Mouse (Mus musculus): Measurements from ENCODE around the gene Zdhhc22. TPM values are rescaled to one million over a fixed set of nuclear protein-coding genes. Genes with fewer than 3 reads are reported as not detected.

Zdhhc22 gene
- polyA plus RNA-seq (2012; rRNA removed): not detected in 2 replicates

GRCm38 (mm10) chr12:86989890-86990754, at the start of gene Zdhhc22:
Gene Zdhhc22 (minus strand): TSS chr12:86990430.
- no peak for DNase-seq (ENCODE audit: low read depth)

GRCm38 (mm10) chr12:87036631-87037030, 46.4 kb upstream of the Zdhhc22 start:
- DNase-seq (ENCODE audit: low read depth): no peak

DNA sequence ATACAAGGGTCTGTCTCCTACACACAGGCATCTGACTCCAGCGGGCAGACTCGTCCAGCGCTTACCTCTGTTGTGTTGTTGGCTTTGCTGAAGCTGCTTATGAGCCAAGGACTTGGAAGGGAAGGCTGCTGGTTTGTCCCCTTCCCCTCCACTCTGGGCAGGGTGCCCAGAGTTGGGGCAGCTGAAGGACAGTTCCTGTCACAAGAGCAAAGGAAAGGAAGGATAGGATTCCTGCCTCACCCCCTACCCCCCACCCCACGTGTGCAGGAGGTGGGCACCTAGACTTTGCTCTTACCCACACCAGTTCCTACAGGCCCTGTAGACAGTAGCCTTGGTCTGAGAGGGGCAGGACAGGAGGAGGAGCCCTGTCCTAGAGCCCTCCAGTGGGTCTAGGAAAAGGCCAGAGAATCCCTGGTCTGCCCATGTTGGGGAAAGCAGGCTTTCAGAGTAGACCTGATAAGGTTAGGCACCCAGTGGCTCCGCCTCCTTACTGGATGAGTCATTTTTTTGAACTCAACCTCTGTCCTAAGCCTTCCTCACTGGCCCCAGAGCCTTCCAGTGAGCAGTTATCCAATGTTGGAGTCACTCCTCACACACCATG, 41.0 kb upstream of the Zdhhc22 start:
- no peak for DNase-seq (ENCODE audit: low read depth)

GRCm38 (mm10) chr12:87029251-87029976, 39.2 kb upstream of the Zdhhc22 start:
- no peak for DNase-seq (ENCODE audit: low read depth)

DNA sequence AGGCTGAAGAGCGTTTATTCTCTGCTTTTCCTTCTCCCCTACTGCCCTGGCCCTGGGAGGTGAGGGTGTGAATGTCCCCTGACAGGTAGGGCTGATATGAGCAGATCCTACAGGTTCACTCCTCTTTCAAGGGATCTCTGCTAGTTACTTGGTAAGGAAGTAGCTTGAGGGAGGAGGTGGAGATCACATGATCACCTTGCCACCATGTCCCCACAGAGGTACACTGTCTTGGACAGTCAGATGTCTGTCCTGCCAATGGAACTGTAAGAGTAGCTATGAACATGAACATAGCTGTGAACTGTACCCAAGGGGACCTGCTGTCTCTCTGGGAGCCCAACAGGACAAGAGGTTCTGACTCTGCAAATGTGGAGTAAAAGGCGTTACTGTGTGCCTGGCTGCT, 37.8 kb upstream of the Zdhhc22 start:
- DNase-seq (ENCODE audit: low read depth): no peak

DNA sequence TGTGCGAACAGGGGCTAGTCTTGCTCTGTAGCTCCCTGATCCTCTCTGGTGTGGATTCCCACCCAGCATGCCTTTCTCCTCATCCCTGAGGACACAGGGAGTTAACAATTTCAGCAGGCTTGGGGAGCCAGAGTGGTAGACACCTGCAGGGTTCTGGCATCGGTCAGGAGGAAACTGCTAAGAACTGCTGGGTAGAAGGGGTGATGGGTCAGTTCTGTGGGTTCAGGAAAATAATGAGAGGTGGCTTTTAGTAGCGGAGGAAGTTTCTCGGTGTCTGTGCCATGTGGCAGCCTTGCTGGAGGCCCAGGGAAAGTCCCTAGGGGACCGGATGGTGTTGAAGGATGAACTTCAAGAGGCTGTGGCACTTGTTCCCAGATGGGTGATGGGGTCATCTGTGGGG, 37.2 kb upstream of the Zdhhc22 start:
- DNase-seq (ENCODE audit: low read depth): no peak

GRCm38 (mm10) chr12:87026871-87027240, 36.6 kb upstream of the Zdhhc22 start:
- DNase-seq (ENCODE audit: low read depth): no peak

DNA sequence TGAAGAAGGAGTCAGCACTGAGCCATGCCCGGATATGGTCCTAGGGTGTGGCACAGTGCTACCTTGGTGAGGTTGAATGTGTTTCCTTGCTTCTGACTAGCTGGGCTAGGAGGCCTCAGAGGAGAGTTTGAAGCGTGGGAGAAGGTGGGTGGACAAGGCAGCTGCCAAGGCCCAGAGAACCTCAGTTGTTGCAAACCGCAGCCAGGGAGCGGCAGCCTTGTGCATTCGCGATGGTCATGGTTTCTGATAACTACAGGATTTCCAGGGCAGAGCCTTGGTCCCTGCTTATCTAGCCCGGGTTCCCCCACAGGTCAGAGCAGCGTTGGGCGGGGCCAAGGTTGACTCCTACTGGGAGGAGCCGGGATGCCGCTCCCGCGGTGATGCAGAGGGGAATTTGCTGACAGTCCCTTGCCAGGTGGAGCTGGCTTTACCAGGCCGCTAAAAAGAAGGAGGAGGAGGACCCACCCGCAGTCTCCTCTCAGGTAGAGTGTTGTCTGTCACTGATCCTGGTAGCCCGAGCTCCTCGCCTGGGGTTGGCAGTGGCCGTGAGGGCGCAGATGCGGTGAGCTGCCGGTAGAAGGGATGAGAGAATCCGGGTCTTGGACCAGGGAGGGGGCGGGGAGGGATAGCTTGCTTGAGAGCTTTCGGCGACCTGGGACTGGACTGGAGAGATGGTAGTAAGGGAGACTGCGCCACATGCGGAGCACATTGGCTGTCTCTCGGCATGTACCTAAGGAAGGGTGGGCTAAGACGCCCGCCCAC, 36.1 kb upstream of the Zdhhc22 start:
- no peak for DNase-seq (ENCODE audit: low read depth)

DNA sequence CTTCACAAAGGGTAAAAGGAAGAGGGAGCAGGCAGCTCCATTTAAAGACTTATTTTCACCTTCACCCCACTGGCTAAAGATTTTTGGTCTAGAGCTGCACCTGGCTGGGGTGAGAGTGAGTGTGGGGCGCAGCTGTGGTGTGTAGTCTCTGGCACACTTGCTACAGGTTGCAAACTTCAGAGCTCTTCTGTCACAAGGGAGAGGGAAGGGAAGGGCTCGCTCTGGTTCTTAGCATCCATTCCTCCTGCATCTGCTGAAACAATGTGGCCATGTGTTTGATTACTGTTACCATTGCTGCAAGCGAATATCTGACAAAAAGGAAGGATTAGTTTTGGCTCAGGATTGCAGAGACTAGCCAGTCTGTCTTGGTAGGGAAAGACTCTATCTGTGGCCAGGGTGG, 33.2 kb upstream of the Zdhhc22 start:
- DNase-seq (ENCODE audit: low read depth): no peak

DNA sequence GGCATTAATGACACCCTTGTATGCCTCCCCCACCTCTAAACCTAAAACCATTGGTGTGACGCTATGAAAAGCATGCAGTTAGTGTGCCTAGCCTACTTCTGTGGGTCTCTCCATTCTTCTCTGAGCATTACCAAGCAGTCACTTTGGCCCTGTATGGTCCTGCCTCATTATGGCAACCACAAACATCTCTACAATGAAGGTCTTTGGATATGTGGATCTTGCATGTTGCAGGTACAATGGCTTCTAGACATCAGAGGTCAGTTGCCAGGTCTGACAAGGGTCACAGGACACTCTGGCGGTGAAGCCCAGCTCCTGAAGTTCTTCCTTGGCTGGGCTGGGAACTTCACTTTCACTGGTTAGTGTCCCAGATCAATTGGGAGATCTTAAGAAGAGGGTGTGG, 31.8 kb upstream of the Zdhhc22 start:
- DNase-seq (ENCODE audit: low read depth): no peak

GRCm38 (mm10) chr12:87021040-87021439, 30.8 kb upstream of the Zdhhc22 start, which contains the start of gene Tmem63c:
Gene Tmem63c (plus strand): TSS chr12:87021340.
- DNase-seq (ENCODE audit: low read depth): no peak

- no peak for DNase-seq (ENCODE audit: low read depth)
These were observed 28.5 kb upstream of the Zdhhc22 start for GRCm38 (mm10) chr12:87018756-87019155.

DNA sequence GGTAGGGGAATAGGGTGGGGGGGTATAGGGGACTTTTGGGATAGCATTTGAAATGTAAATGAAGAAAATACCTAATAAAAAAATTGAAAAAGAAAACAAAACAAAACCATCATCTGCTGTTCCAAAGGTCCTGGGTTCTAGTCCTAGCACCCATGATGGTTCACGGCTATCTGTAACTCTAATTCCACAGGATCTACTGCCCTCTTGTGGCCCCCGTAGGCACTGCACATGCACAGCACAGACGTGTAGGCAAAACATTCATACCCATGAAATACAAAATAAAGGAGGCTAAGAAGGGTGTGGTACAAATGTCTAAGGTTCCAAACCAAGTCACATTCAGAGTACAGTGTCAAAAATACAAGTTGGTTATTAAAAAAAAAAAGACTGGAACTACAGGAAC, 26.8 kb upstream of the Zdhhc22 start:
- DNase-seq (ENCODE audit: low read depth): no peak

GRCm38 (mm10) chr12:87004596-87004995, 14.4 kb upstream of the Zdhhc22 start:
- DNase-seq (ENCODE audit: low read depth): no peak

GRCm38 (mm10) chr12:87003606-87004005, 13.4 kb upstream of the Zdhhc22 start:
- DNase-seq (ENCODE audit: low read depth): no peak

DNA sequence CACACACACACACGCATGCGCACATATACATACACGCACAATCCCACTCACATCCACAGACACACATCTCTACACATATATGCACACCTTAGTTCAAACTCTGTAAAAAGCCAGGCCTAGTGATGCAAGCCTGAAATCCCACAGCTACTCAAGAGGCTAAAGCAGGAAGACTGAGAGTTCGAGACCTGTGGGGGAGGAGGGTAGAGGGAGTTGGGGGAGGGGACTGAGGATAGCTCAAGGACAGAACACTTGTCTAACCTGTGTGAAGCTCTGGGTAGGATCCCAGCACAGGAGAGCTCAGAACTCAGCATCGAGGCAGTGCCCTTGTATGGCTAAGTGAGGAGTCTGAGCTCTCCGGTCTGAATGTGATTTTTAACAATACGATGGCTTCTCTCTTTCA, 12.6 kb upstream of the Zdhhc22 start:
- DNase-seq (ENCODE audit: low read depth): no peak

- DNase-seq (ENCODE audit: low read depth): no peak
These were observed 12.0 kb upstream of the Zdhhc22 start for GRCm38 (mm10) chr12:87002209-87002608.

- DNase-seq (ENCODE audit: low read depth): no peak
These were observed 10.6 kb upstream of the Zdhhc22 start for GRCm38 (mm10) chr12:87000840-87001176.

DNA sequence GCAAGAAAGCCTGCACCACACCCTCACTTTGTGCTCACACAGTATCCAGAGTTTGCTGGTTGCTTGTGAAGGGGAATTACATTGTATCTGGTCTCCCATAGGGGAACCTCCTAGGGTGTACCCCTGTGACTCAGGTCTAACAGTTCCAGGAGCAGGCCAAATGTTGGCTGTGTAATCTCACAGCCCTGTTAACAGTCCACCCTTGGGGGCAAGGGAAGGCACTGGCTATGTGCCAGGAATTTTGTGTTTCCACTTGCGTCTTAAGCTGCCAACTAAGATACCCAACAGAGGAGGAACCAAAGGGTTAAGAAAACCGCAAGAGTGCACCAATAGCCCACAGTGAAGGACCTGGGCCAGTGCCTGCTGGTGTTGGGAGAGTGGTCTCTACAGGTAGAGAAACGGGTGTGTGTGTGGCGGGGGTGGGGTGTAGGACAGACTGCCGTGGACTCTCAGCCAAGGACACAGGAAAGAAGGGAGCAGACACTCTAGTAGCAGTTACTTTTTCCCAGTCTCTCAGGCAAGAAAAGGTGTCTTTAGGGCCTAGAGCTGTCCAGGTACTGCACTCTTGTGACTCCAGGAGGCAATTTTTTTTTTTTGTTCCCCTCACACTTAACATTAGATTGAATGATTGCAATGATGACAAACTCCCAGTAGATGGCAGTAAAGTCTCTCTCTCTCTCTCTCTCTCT, 10.1 kb upstream of the Zdhhc22 start:
- DNase-seq (ENCODE audit: low read depth): no peak

DNA sequence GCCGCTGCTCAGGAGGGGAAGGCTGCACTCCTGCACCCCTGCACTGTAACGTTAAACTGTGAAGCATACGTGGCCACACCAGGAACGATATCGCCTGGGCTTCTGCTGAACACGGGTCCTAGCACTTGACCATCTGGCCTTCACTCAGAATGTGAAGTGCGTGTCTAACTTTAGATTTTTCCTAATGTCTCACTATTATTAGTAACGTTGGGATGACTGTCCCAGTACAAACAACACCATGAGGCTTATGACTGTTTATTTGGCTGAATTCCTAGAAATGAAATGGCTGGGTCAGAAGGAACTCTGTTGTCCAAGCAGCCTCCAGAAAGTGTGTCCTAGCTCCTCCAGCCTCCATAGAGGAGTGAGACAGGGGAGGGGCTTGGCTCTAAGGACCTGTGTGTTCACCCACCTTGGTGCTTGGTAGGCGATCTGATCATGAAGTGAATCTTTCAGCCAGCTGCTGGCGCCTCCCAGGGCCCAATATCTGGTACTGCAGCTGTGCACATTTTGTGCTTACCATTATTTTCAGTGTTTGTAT, 9.1 kb upstream of the Zdhhc22 start:
- no peak for DNase-seq (ENCODE audit: low read depth)

GRCm38 (mm10) chr12:86998699-86999098, 8.5 kb upstream of the Zdhhc22 start:
- no peak for DNase-seq (ENCODE audit: low read depth)

Data from gonadal fat pad, adult 2 months (tissue).